Mouse (Mus musculus): ENCODE results near the gene Madcam1.

Gene Madcam1

GRCm38 (mm10) chr10:79668076-79668475 lies 3.7 kb downstream of the Madcam1 start:
- in situ Hi-C loops (cut with MboI): no loop called here

DNA sequence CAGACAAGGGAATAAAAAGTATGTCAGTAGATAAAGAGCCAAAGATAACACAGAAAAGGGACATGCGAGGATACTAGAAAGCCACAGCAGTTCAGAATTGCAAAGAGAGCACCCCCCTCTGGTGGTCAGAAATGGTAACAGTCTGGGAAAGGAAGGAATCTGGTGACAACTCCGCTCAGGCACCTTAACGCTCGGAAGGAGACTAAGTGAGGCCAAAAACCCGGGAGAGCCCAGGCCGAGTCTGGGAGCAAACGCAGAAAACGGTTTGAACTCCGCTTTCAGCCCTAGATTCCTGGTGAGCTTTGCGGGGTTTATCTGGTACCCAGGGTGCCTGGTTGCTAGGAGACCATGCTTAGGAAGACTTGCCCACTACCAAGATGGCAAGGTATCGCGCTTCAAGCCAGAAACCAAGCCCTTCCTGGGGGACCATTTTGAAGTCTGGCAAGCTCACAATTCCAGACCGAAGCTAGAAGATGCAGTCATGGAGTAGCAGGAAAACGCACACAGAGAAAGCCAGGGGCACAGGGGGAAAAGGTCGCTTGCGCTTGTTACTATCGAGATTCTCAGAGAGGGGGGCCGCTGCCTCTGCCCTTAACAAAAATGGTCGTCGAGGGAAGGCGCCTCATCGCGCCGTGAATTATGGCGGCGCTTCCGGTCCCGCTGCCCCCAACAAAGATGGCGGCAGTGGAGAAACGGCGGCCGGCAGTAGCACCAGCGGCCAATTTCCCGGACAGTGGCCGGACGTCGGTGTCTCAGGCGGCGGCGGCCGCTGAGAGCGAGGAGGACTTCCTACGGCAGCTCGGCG lies 4.6 kb downstream of the Madcam1 start, which contains the start of gene Tpgs1:
Gene Tpgs1 (plus strand): TSS at position 599 of the 805 bp plus-strand sequence.
- in situ Hi-C loops (cut with MboI): no loop called here

GRCm38 (mm10) chr10:79669576-79670057 lies 5.3 kb downstream of the Madcam1 start:
- in situ Hi-C loops (cut with MboI): no loop called here

GRCm38 (mm10) chr10:79670071-79670888 lies 5.9 kb downstream of the Madcam1 start:
- in situ Hi-C loops (cut with MboI): no loop called here

DNA sequence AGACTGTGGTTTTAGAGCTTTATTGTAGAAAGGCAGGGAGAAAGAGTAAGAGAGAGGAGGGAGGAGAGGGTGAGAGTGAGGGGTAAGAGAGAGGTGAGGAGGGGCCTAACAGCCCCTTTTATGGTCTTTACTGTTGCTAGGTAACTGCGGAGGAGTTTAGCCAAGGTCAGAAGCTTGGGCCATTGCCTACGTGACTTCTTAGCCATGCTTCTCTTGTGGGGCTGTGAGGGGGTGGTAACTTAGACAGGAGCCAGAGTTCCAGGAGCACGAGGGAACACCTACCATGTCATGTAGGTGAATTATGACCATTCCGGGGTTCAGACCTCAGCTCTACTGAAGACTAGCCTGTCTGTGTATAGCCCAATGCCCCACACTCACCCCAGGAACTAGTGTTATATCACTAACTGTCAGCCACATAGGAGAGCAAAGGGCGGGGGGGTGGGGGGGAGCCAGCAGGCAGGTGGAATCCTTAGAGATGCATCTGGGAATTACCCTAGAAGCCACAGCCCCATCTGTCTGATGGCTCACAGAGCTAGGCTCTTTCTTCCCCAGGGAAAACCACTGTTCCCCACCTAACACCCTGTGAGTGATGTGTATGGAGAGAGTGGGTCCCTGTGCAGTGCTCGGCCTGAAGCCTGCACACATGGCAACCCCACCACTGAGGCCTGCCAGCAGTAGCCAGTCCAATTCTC lies 7.2 kb downstream of the Madcam1 start:
- in situ Hi-C loops (cut with MboI): no loop called here

GRCm38 (mm10) chr10:79672088-79672455 lies 7.7 kb downstream of the Madcam1 start:
- in situ Hi-C loops (cut with MboI): no loop called here

- in situ Hi-C loops (cut with MboI): no loop called here
Observed at GRCm38 (mm10) chr10:79673054-79673453, 8.7 kb downstream of the Madcam1 start.

DNA sequence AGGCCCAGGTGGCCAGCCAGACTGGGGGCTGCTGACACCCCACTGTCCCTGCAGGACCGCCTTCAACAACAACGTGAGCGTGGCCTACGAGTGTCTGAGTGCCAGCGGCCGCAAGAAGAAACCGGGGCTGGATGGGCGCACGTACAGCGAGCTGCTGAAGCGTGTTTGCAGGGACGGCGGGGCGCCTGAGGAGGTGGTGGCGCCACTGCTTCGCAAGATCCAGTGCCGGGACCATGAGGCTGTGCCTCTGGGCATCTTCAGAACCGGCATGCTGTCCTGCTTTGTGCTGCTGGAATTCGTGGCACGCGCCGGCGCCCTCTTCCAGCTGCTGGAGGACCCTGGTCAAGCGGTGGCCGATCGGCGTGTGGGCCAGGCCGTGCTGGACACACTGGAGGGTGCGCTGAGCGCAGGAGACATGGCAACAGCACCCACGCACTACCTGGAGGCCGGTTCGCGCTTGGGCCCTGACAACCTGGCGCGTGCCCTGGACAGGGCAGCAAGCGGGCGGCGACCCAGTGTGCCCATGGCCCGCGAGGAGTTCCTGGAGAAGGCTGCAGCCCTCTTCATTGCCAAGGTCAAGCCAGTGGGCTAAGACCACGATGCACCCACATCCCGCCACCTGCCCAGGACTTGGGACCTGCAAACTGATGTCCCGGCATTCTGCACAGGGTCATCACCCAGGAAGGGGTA lies 11.1 kb downstream of the Madcam1 start:
- in situ Hi-C loops (cut with MboI): no loop called here

DNA sequence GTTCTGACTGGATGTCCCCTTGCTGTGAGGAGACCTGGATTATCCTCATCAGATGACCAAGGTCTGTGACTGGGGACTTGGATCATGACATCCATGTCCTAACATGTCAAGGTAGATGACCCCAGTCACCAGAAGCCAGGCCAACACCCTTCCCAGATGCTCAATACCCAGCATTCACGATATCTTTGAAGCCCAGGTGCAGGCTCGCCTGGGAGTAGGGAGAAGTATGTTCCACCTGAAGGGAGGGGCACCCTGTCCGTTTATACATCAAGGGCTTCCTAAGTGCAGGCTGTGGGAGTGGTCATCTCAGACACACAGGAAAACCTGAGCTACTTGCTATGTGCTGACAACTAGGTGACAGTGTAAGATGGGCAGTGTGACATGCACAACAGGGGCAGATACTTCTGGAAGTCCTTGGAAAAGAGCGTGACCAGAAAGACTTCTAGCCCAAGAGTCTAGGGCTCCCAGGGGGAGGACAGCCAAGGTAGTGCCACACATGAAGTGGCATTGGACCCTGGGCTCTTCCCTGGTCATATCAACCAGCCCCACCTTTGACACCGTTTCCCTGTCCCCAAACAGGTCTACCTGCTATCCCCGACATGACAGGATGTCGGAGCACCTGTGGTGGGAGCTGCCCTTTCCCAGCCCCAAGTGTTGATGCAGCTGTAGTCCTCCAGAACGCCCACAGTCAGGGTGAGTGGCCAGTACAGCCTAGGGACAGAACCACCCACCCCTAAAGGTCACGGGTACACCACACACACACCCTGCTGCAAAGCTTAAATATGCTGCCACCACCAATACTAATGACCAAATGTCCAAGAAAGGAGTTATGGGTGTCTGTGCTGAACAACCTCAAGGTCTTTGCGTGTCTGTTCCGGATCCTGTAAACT lies 16.5 kb downstream of the Madcam1 start:
- in situ Hi-C loops (cut with MboI): no loop called here

DNA sequence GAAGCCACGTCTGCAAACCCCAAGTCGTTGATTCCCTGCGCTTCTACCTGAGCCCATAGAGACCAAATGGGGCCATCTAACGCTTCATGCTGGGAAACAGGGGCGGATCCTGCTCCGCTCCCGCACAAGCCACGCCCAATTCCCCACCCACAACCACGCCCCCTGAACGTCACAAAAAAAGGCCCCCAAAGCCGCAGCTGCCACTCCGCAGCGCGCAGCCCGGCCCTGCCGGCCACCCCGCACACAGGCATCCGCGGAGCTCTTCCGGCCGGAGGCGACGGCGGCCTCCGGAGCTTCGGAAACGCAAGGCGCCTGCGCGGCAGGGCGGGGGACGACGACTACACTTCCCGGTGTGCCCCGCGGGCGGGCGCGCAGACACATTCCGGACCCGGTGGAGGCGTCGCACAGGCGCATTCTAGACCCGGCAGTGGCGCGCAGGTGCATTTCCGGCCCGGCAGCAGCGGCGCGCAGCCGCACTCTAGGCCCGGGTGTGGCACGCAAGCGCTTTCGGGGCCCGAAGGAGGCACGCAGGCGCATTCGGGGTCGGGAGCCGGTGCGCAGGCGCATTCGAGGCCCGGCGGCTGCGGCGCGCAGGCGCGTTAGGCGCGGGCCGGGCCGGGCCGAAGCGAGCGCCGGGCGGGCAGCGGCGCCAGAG lies 17.4 kb downstream of the Madcam1 start, which contains the start of gene Cdc34:
Gene Cdc34 (plus strand): TSS at position 605 of the 655 bp plus-strand sequence.
- in situ Hi-C loops (cut with MboI): no loop called here

GRCm38 (mm10) chr10:79682551-79682915 lies 18.2 kb downstream of the Madcam1 start:
- in situ Hi-C loops (cut with MboI): no loop called here

DNA sequence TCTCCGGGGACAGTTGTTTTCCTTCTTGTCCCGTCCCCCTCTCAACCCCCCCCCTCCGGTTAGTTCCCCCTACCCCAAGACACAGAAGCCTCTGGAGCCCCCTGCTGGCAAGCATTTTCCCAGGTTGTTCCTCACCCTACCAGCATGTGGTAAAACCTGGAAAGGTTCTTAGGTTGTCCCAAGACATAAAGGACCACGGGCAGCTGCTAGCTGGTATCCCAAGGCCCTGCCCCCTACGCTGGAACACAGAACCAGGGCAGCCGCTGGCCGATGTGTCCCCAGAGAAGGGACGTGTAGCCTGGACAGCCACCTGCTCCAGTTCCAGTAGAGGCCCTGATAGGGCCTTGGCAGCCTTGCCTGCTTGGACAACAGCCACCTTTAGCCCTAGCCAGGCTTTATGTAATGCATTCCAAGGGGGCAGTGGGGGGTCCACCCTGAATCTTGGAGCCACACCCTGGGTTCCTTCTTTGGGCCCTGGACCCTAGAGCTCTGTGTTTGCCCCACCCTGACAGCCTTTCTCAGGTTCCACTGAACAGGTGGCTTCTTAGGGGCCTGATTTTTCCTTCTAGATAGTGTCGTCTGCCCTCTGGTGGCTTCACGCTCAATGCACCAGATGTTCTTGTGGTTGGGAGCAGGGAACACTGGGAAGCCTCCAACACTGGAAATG lies 18.7 kb downstream of the Madcam1 start:
- in situ Hi-C loops (cut with MboI): no loop called here

GRCm38 (mm10) chr10:79683726-79684640 lies 19.6 kb downstream of the Madcam1 start:
- in situ Hi-C loops (cut with MboI): no loop called here

GRCm38 (mm10) chr10:79684770-79685600 lies 20.6 kb downstream of the Madcam1 start:
- in situ Hi-C loops (cut with MboI): no loop called here

- in situ Hi-C loops (cut with MboI): no loop called here
Observed at GRCm38 (mm10) chr10:79686219-79686618, 21.9 kb downstream of the Madcam1 start.

DNA sequence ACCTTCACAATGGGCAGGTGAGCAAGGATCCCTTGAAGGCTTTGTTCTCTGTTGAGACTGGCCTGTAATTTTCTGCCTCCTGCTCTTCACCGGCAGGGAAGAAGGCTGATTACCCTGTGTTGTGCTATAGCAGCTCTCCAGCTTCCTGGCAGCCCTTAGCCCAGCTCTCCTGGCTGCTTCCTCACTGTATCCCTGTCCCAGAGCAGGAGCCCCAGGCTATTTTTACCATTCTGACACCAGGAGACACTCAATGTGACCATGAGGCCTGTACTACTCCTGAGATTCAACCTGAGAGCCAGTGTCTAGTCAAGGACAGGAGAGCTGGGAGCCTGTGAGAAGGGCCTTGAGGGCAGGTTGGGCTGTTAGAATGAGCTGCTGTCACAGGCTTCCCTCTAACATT lies 22.3 kb downstream of the Madcam1 start:
- in situ Hi-C loops (cut with MboI): no loop called here

DNA sequence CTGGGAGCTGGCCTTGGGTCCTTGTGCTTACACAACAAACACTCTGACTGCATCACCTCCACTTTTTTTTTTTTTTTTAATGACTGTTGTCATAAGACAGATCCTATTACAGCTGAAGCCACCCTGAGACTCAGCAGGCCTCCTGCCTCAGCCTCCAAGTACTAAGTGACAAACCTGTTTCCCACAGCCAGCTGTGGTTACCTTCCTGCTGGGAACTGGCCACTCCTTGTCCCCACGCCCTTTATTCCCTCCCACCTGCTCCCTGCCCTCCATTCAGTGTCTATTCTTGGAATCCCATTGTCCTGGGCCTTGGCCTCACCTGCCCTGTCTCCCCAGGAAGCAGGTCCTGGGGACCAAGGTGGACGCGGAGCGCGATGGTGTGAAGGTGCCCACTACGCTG lies 23.2 kb downstream of the Madcam1 start:
- in situ Hi-C loops (cut with MboI): no loop called here

DNA sequence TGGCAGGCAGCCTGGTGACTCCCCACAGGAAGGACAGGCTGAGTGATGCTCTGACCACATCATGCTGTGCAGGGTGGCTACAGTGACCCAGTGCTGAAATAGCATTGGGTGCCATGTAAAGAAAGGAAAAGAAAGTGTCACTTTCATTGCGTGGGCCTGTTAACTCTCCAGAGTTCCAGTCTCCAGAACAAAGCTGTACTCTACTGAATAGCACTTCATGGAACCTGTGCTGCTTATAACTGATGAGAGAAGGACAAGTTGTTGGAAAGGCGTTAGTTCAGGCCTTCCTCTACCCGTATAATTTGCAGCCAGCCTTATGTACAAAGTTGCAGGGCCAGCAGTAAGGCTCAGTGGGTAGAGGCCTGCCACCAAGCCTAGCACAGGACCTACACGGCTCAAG lies 24.4 kb downstream of the Madcam1 start, which contains the start of gene Gzmm:
Gene Gzmm (plus strand): TSS at position 301 of the 400 bp plus-strand sequence.
- in situ Hi-C loops (cut with MboI): no loop called here

Measured in mature B cell (primary cell).